Mouse (Mus musculus): ENCODE results near the gene Tnrc6b. TPM values are rescaled to one million over a fixed set of nuclear protein-coding genes. Genes with fewer than 3 reads are reported as not detected.

Tnrc6b gene
- polyA plus RNA-seq, 1 experiment from 2014 or later: 18.7 TPM

- H3K27ac ChIP-seq: no peak overlapping the region
- H3K36me3 ChIP-seq: no peaks in the 10 kb centered on the region
Measured at GRCm38 (mm10) chr15:80704267-80704666, 6.8 kb upstream of the Tnrc6b start.

GRCm38 (mm10) chr15:80705828-80706549 is 5.1 kb upstream of the Tnrc6b start:
- peak; percentile 70 for DNase-seq
- H3K27ac ChIP-seq: 0 out of 2 replicates have a peak overlapping the region, but pooled peaks have one; percentile 39
- WGBS (ENCODE audit: insufficient replicate concordance): 25% methylated on average over 18 of the region's 18 CpGs
- H3K36me3 ChIP-seq: no peaks in the 10 kb centered on the region
- H3K4me2 ChIP-seq: peak overlapping the region; percentile 62
- peak overlapping the region; percentile 41 for H3K4me3 ChIP-seq (replicated peaks)
- H3K9ac ChIP-seq: peak overlapping the region; percentile 55
- no peak for ATAC-seq (ENCODE audit: low read depth)
- H3K27me3 ChIP-seq: 0 out of 2 replicates have a peak, but pooled peaks cover 4% of the 10 kb centered on the region
- H3K4me1 ChIP-seq (replicated peaks): peaks cover 29% of the 10 kb centered on the region
- H3K9me3 ChIP-seq (replicated peaks): no peaks in the 10 kb centered on the region

More at GRCm38 (mm10) chr15:80704267-80704666, 6.8 kb upstream of the Tnrc6b start:
- no peaks in the 10 kb centered on the region for H3K9me3 ChIP-seq (replicated peaks)
- no peak overlapping the region for H3K9ac ChIP-seq
- 0 out of 2 replicates have a peak, but pooled peaks cover 4% of the 10 kb centered on the region for H3K27me3 ChIP-seq
- ATAC-seq (ENCODE audit: low read depth): peak; percentile 75
- no peak overlapping the region for H3K4me2 ChIP-seq
- peak; percentile 68 for DNase-seq
- peaks cover 19% of the 10 kb centered on the region for H3K4me1 ChIP-seq (replicated peaks)
- WGBS (ENCODE audit: insufficient replicate concordance): 9% methylated on average over 7 of the region's 7 CpGs
- H3K4me3 ChIP-seq (replicated peaks): no peak overlapping the region

GRCm38 (mm10) chr15:80706596-80706995 is 4.5 kb upstream of the Tnrc6b start:
- Histone ChIP-seq H3K4me1 (replicated peaks) (peaks cover 29% of the 10 kb centered on the region), H3K9me3 (replicated peaks) (no peaks in the 10 kb centered on the region), H3K27ac (0 out of 2 replicates have a peak overlapping the region, but pooled peaks have one; percentile 39), H3K9ac (peak overlapping the region; percentile 55), H3K4me2 (peak overlapping the region; percentile 62), H3K36me3 (no peaks in the 10 kb centered on the region), H3K4me3 (replicated peaks) (peak overlapping the region; percentile 41), H3K27me3 (0 out of 2 replicates have a peak, but pooled peaks cover under 1% of the 10 kb centered on the region)
- no peak for DNase-seq
- WGBS (ENCODE audit: insufficient replicate concordance): 27% methylated on average over 11 of the region's 11 CpGs
- ATAC-seq (ENCODE audit: low read depth): no peak

GRCm38 (mm10) chr15:80707088-80707487 is 4.0 kb upstream of the Tnrc6b start:
- peaks cover 34% of the 10 kb centered on the region for H3K4me1 ChIP-seq (replicated peaks)
- H3K36me3 ChIP-seq: no peaks in the 10 kb centered on the region
- peak overlapping the region; percentile 29; the same call in 1 of the 2 replicates for H3K9ac ChIP-seq
- peak overlapping the region; percentile 23; the same call in 1 of the 2 replicates for H3K27ac ChIP-seq
- ATAC-seq (ENCODE audit: low read depth) (no peak), DNase-seq (no peak)
- no peaks in the 10 kb centered on the region for H3K27me3 ChIP-seq
- H3K4me2 ChIP-seq: no peak overlapping the region
- no peaks in the 10 kb centered on the region for H3K9me3 ChIP-seq (replicated peaks)
- H3K4me3 ChIP-seq (replicated peaks): no peak overlapping the region
- 64% methylated on average over 8 of the region's 8 CpGs for WGBS (ENCODE audit: insufficient replicate concordance)

- 0 out of 2 replicates have a peak overlapping the region, but pooled peaks have one; percentile 3 for H3K9ac ChIP-seq
- peaks cover 47% of the 10 kb centered on the region for H3K4me1 ChIP-seq (replicated peaks)
- no peaks in the 10 kb centered on the region for H3K27me3 ChIP-seq
- H3K36me3 ChIP-seq: no peaks in the 10 kb centered on the region
- WGBS (ENCODE audit: insufficient replicate concordance): 82% methylated on average over 6 of the region's 6 CpGs
- H3K9me3 ChIP-seq (replicated peaks): no peaks in the 10 kb centered on the region
- H3K4me3 ChIP-seq (replicated peaks): peak overlapping the region; percentile 99; the same call in 1 of the 2 replicates
- H3K27ac ChIP-seq: no peak overlapping the region
- H3K4me2 ChIP-seq: peak overlapping the region; percentile 69
- DNase-seq (no peak), ATAC-seq (ENCODE audit: low read depth) (no peak)
Measured at GRCm38 (mm10) chr15:80709593-80709992, 1.5 kb upstream of the Tnrc6b start.

GRCm38 (mm10) chr15:80710257-80710607 is 881 bp upstream of the Tnrc6b start:
- WGBS (ENCODE audit: insufficient replicate concordance): 9% methylated on average over 5 of the region's 5 CpGs
- Histone ChIP-seq H3K4me2 (peak overlapping the region; percentile 69), H3K4me3 (replicated peaks) (peak overlapping the region; percentile 99), H3K9ac (peak overlapping the region; percentile 56), H3K27ac (peak overlapping the region; percentile 82), H3K27me3 (no peaks in the 10 kb centered on the region), H3K4me1 (replicated peaks) (peaks cover 47% of the 10 kb centered on the region), H3K9me3 (replicated peaks) (no peaks in the 10 kb centered on the region), H3K36me3 (no peaks in the 10 kb centered on the region)
- ATAC-seq (ENCODE audit: low read depth): no peak
- DNase-seq: no peak

- peaks cover 39% of the 10 kb centered on the region for H3K4me1 ChIP-seq (replicated peaks)
- no peaks in the 10 kb centered on the region for H3K9me3 ChIP-seq (replicated peaks)
- H3K36me3 ChIP-seq: no peaks in the 10 kb centered on the region
- peak overlapping the region; percentile 99 for H3K4me3 ChIP-seq (replicated peaks)
- WGBS (ENCODE audit: insufficient replicate concordance): under 1% methylated on average over 96 of the region's 106 CpGs
- peak overlapping the region; percentile 95 for H3K4me2 ChIP-seq
- ATAC-seq (ENCODE audit: low read depth) (peak; percentile 30), DNase-seq (peak; percentile 56)
- H3K27me3 ChIP-seq: no peaks in the 10 kb centered on the region
- peak overlapping the region; percentile 88 for H3K27ac ChIP-seq
- peak overlapping the region; percentile 92 for H3K9ac ChIP-seq
Measured at GRCm38 (mm10) chr15:80711401-80712151, 463 bp downstream of the Tnrc6b start.

GRCm38 (mm10) chr15:80714299-80714698 is 3.2 kb downstream of the Tnrc6b start:
- WGBS (ENCODE audit: insufficient replicate concordance): 69% methylated on average over 4 of the region's 4 CpGs

GRCm38 (mm10) chr15:80716631-80717135 is 5.6 kb downstream of the Tnrc6b start:
- DNase-seq (no peak), ATAC-seq (ENCODE audit: low read depth) (no peak)
- no peak overlapping the region for H3K4me2 ChIP-seq
- H3K9me3 ChIP-seq (replicated peaks): no peaks in the 10 kb centered on the region
- peaks cover 25% of the 10 kb centered on the region for H3K4me1 ChIP-seq (replicated peaks)
- 73% methylated on average over 8 of the region's 8 CpGs for WGBS (ENCODE audit: insufficient replicate concordance)
- no peaks in the 10 kb centered on the region for H3K36me3 ChIP-seq
- no peak overlapping the region for H3K27ac ChIP-seq
- H3K4me3 ChIP-seq (replicated peaks): no peak overlapping the region
- H3K27me3 ChIP-seq: no peaks in the 10 kb centered on the region
- H3K9ac ChIP-seq: no peak overlapping the region

More at GRCm38 (mm10) chr15:80714299-80714698, 3.2 kb downstream of the Tnrc6b start:
- Histone ChIP-seq H3K4me2 (no peak overlapping the region), H3K27ac (no peak overlapping the region), H3K9ac (no peak overlapping the region), H3K4me3 (replicated peaks) (no peak overlapping the region), H3K27me3 (no peaks in the 10 kb centered on the region), H3K9me3 (replicated peaks) (no peaks in the 10 kb centered on the region), H3K36me3 (no peaks in the 10 kb centered on the region), H3K4me1 (replicated peaks) (peaks cover 30% of the 10 kb centered on the region)
- ATAC-seq (ENCODE audit: low read depth) (no peak), DNase-seq (no peak)

- H3K4me1 ChIP-seq (replicated peaks): peaks cover 18% of the 10 kb centered on the region
- no peak overlapping the region for H3K4me3 ChIP-seq (replicated peaks)
- no peak for ATAC-seq (ENCODE audit: low read depth)
- no peak overlapping the region for H3K4me2 ChIP-seq
- WGBS (ENCODE audit: insufficient replicate concordance): 65% methylated on average over 1 of the region's 1 CpGs
- H3K9me3 ChIP-seq (replicated peaks): no peaks in the 10 kb centered on the region
- H3K36me3 ChIP-seq: no peaks in the 10 kb centered on the region
- H3K27ac ChIP-seq: no peak overlapping the region
- no peak overlapping the region for H3K9ac ChIP-seq
- no peaks in the 10 kb centered on the region for H3K27me3 ChIP-seq
- DNase-seq: no peak
Measured at GRCm38 (mm10) chr15:80717431-80717830, 6.3 kb downstream of the Tnrc6b start.

GRCm38 (mm10) chr15:80720249-80720648 is 9.1 kb downstream of the Tnrc6b start:
- Histone ChIP-seq H3K4me3 (replicated peaks) (no peak overlapping the region), H3K9ac (no peak overlapping the region), H3K4me1 (replicated peaks) (peaks cover 12% of the 10 kb centered on the region), H3K27me3 (no peaks in the 10 kb centered on the region), H3K9me3 (replicated peaks) (no peaks in the 10 kb centered on the region), H3K27ac (no peak overlapping the region), H3K4me2 (no peak overlapping the region), H3K36me3 (no peaks in the 10 kb centered on the region)
- 60% methylated on average over 5 of the region's 5 CpGs for WGBS (ENCODE audit: insufficient replicate concordance)
- DNase-seq (no peak), ATAC-seq (ENCODE audit: low read depth) (0 out of 2 replicates have a peak, but pooled peaks have one; percentile 18)

All from liver, embryonic 13.5 days (tissue).